Mouse (Mus musculus) heart, postnatal 4 days (tissue): Measurements from ENCODE around the gene Ptgir. TPM values are rescaled to one million over a fixed set of nuclear protein-coding genes. Genes with fewer than 3 reads are reported as not detected.

Experiments
- DNase-seq: peaks from one replicate; pipeline ENCODE4 v3.0.0; 2021
- total RNA-seq, 2 experiments: library from RNA; stranded (reverse); gene quantifications; 2 replicates each; pipeline ENCODE4 v1.2.3; 2021

Gene Ptgir
- 1 to 10 TPM; 1.9 to 2.7 TPM for total RNA-seq

DNA sequence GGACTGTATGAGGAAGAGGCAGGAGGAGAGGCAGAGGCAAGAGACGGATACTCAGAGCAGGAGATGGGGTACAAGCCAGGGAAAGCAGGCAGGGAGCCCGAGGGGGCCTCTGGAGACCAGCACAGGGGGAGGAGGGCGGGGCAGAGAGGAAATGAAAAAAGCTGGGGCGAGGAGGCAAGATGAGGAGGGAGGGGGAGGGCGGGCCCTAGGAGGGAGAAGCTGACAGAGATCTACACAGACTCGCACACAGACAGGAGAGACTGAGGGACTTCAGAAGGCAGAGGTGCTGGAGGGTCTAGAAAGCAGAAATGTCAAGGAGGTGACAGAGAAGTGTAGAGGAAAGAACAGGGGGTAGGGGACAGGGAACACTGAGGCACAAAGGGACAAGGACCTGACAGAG lies at the start of gene Ptgir:
Gene Ptgir, plus strand, starts transcription at position 210 of the 400 bp plus-strand sequence.
- DNase-seq: peak; percentile 77

DNA sequence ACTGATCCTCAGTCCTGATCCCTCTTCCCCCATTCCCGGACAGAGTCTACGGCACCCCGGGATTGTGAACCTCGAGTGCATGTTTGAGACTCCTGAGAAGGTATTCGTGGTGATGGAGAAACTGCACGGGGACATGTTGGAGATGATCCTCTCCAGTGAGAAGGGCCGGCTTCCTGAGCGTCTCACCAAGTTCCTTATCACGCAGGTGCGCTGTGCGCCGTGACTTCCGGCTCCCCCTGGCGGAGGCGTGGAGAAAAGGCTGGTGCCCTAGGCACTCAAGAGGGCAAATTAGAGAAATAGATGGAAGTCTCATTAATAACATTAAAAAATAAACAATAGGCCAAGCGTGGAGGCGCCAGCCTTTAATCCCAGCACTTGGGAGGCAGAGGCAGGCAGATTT lies 48.0 kb upstream of the Ptgir start:
- peak; percentile 55 for DNase-seq

GRCm38 (mm10) chr7:16859902-16860651 lies 46.2 kb upstream of the Ptgir start:
- DNase-seq: peak; percentile 76

GRCm38 (mm10) chr7:16867488-16867887 lies 38.8 kb upstream of the Ptgir start:
- DNase-seq: no peak

DNA sequence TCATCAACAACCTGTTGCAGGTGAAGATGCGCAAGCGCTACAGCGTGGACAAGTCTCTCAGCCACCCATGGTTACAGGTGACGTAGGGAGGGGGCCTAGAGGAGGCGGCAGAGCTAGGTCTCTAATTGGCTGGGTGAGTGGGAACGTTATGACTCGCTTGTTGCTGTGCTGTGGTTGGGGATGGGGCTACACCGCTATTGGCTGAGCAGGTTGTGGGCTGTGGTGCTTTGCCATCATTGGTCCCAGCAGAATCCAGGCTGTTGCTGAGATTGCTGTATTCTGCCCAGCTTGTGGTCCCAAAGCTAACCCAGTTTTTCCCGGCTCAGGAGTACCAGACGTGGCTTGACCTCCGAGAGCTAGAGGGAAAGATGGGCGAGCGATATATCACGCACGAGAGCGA lies 36.8 kb upstream of the Ptgir start:
- DNase-seq: no peak

- DNase-seq: no peak
Measured at GRCm38 (mm10) chr7:16871600-16871999, 34.7 kb upstream of the Ptgir start.

- no peak for DNase-seq
Measured at GRCm38 (mm10) chr7:16872478-16872877, 33.8 kb upstream of the Ptgir start.

GRCm38 (mm10) chr7:16873392-16873791 lies 32.9 kb upstream of the Ptgir start:
- no peak for DNase-seq

- peak; percentile 87 for DNase-seq
Measured at GRCm38 (mm10) chr7:16874190-16874589, 32.1 kb upstream of the Ptgir start.

GRCm38 (mm10) chr7:16874756-16875309 lies 31.5 kb upstream of the Ptgir start:
- DNase-seq: peak; percentile 99

GRCm38 (mm10) chr7:16875310-16875325 lies 31.2 kb upstream of the Ptgir start, which contains the start of gene Dact3:
Gene Dact3 (plus strand): TSS chr7:16875317.
- DNase-seq: no peak

DNA sequence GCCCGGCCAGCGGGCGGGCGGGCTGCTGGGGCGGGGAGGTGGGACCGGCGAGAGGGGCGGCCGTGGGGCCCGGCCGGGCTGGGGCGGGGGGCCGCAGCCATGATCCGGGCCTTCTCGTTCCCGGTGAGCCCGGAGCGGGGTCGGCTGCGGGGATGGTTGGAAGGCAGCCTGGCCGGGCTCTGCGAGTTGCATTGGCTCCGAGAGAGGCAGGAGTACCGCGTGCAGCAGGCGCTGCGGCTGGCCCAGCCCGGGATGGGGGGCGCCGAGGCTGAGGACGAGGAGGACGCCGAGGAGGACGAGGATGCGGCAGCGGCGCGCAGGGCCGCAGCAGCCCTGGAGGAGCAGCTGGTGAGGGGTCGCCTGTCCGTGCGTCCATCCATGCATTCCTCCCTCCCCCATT lies 31.0 kb upstream of the Ptgir start:
- DNase-seq: no peak

- DNase-seq: no peak
Measured at GRCm38 (mm10) chr7:16876006-16876405, 30.3 kb upstream of the Ptgir start.

DNA sequence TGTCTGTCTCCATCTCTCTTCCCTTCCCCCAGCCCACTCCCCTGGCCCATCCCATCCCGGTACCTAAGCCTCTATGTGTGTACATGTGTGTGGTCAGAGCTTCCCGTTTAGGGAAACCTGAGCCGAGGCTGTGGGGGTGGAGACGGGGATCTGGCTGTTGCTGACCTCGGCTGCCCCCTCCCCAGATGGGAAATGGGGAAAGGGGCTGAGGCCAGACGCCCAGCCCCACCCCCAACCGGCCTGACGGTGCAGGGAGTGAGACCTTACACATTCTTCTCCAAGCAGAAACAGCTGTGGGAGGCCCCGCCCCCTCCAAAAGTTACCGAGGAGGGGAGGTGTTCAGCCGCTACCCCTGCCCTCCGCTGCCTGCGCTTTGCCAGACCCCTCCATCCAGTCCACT lies 29.7 kb upstream of the Ptgir start:
- DNase-seq: peak; percentile 60

DNA sequence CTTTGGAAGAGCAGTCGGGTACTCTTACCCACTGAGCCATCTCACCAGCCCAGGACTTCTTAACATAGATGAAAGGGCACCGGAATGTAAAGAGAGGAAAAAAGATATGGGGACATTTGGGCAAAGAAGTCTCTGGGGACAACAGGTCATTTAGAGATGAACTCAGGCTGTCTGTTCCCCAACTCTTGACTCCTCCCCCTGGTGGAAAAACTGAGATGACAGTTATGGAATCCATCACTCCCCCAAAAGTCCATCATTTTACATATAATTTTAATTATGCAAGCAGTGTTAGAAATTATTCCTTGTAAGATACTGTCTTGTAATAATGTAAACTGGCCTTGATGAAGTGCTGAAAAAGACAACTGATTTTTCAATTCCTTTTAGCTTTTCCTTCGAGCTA lies 28.6 kb upstream of the Ptgir start:
- DNase-seq: no peak

DNA sequence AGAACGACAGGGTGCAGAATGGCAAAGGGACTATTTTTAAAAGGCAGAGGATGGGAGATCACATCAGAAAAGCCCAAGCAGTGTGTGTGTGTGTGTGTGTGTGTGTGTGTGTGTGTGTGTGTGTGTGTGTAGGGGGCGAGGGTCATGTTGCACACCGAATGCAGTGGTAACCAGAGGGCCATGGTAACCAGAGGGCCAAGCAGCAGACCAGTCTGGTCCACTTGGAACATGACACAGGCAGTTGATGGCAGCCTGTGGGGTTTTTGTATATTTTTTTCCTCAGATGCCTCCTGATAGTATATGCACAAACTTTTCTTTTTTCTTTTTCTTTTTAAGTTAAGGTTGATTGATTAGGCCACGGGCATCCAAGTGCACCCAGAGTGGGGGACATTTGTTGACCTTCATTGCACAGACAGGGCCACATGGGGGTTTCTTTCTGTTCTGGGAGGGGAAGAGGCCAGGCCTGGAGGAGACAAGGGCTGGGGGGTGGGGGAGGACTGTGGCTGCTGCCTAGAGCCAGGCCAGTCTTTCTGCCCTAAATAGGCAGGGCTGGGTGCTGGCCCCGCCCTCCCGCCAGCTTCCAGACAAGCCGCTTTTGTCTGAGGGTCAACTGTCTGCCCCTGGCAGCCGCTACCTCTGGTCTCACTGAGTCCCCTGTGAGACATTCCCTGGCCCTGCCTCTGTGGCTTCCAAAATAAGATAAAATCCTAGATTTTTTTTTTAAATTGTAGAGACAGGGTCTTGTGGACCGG lies 26.3 kb upstream of the Ptgir start:
- peak; percentile 86 for DNase-seq

- DNase-seq: no peak
Measured at GRCm38 (mm10) chr7:16880615-16881014, 25.7 kb upstream of the Ptgir start.

DNA sequence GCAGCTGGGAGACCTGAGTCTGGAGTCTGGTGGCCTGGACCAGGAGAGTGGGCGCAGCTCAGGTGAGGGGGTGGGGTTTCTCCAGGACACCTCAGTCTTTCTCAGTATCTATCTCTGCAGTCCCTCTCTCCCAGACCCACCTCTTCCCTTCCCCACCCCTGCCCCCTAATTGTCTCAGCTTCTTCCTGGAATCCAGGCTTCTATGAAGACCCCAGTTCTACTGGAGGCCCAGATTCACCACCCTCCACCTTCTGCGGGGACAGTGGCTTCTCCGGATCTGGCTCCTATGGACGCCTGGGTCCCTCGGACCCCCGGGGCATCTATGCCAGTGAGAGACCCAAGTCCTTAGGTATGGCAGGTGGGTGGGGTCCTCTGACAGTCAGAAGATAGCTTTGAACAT lies 23.1 kb upstream of the Ptgir start:
- no peak for DNase-seq

DNA sequence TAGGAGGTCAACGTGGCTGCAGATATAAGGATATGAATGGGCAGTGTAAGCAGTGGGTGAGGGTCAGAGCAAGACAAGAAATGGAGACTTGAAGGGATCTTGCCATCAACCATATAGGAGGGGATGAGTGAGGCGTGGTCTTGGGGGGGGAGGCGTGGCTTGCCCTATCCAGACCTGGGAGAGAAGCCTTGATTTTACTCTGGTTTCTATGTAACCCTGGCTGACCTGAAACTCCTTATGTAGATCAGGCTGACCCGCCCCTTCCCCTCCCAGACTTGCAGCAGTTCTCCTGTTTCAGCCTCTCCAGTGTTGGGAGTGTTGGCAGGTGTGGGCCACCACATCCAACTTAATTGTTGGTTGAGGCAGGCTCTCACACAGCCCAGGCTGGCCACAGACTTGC lies 22.0 kb upstream of the Ptgir start:
- DNase-seq: no peak

GRCm38 (mm10) chr7:16885271-16885776 lies 21.0 kb upstream of the Ptgir start:
- DNase-seq: no peak

GRCm38 (mm10) chr7:16885905-16886304 lies 20.4 kb upstream of the Ptgir start:
- DNase-seq: no peak

DNA sequence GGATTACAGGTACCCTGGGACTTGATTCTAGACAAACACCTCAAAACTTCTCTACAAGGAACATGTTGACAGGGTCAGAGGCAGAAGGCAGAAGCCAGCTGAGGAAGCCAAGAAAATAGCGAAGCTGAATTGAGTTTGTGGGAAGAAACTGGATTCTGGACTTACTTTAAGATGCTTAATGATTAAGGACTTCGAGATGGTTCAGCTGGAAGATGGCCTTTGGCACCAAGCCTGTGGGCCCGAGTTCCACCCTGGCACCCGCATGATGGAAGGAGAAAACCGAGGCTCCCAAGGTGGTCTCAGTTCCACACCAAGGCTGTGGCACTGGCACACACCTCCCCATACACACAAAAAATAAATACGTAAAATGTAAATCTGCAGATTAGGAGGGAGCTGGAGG lies 15.8 kb upstream of the Ptgir start:
- DNase-seq: peak; percentile 58

DNA sequence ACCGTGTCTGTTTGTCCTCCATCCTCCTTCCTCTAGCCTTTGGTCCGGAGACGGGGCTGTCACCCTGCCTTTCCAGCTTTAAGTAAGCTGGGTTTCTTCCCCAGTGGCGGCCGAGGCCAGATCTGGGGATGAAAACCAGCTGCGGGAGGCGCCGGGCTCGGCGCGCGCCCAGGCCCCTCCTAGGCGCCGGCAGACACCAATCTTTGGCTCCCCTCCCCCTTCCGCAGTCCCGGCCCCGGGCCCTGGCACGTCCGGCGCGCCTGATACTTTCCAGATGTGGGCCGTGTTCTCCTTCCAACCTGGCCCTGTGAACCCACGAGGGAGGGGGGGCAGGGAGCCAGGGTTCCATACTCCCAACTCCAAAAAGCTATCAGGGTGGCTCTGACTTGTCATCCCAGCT lies 15.3 kb upstream of the Ptgir start:
- DNase-seq: peak; percentile 92

GRCm38 (mm10) chr7:16891641-16892351 lies 14.5 kb upstream of the Ptgir start, which contains the start of gene Gng8:
Gene Gng8 (plus strand): TSS chr7:16891786.
- peak; percentile 90 for DNase-seq
